Mouse (Mus musculus) cerebellum, adult 2 months (tissue): ENCODE data around the gene Popdc2.

Experiments used
- CTCF ChIP-seq: fragments of 200-500 bp; IDR thresholded peaks from 2 replicates; pipeline ENCODE4 v1.5.1; 2011; ENCODE audit warnings: low read depth, mild to moderate bottlenecking, control low read depth, low read length, moderate library complexity, borderline replicate concordance; ENCODE audit not compliant: insufficient read depth
- POLR2A ChIP-seq: fragments of 200-500 bp; IDR thresholded peaks from 2 replicates; pipeline ENCODE4 v1.6.1; 2011; ENCODE audit warnings: low read length, control low read depth, borderline replicate concordance; ENCODE audit not compliant: insufficient read depth

DNA sequence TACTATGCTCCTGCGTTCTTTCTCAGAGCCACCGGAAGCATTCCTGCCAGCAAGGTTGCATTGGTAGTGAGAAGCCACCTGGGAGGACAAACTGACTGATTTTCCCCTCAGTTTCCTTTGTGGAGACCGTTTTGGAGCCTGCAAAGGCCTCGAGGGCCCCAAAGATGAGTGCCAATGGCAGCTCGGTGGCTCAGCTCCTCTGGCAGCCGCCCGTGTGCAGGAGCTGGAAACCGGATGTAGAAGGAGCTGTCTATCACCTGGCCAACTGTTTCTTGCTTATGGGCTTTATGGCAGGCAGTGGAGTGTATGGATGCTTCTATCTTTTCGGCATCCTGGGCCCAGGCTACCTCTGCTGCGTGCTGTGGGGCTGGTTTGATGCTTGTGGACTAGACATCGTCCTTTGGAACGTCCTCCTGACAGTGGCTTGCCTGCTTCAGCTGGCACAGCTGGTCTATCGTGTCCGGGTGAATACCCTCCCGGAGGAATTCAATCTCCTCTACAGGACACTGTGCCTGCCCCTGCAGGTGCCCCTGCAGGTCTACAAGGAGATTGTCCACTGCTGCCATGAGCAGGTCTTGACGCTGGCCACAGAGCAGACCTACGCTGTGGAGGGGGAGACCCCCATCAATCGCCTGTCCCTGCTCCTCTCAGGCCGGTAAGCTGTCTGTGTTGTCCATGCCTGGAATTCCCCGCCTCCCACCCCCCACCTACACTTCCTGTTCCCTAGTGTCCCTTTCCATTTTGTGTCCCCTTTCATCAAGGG, 665 bp downstream of the Popdc2 start:
- no peak for TF ChIP-seq CTCF
- no peak for TF ChIP-seq POLR2A
